Mouse (Mus musculus) forebrain, embryonic 11.5 days (tissue): ENCODE results near the gene Gm17545. TPM values are rescaled to one million over a fixed set of nuclear protein-coding genes. Genes with fewer than 3 reads are reported as not detected.

Source experiments
- ATAC-seq: fragments of 200-750 bp; cut with Nextera tagmentation; replicated peaks from 2 replicates; pipeline ENCODE4 v1.8.0; 2017; ENCODE audit warnings: moderate TSS enrichment; ENCODE audit not compliant: low FRiP score
- DNase-seq: peaks from one replicate; pipeline ENCODE4 v3.0.0-alpha.2; 2017; ENCODE audit warnings: low spot score
- H3K27ac ChIP-seq: fragments of 300-500 bp; sonication (generic); 2 replicates; pipeline ENCODE4 v1.5.1; 2014; ENCODE audit warnings: low read depth, low read length
- H3K27me3 ChIP-seq: fragments of 300-500 bp; sonication (generic); 2 replicates; pipeline ENCODE4 v1.6.1; 2014; ENCODE audit warnings: mild to moderate bottlenecking, low read length, mixed read lengths; ENCODE audit not compliant: control insufficient read depth, insufficient read depth
- H3K36me3 ChIP-seq: fragments of 300-500 bp; sonication (generic); 2 replicates; pipeline ENCODE4 v1.6.1; 2014; ENCODE audit warnings: mild to moderate bottlenecking, low read length, moderate library complexity, mixed read lengths; ENCODE audit not compliant: control insufficient read depth, insufficient read depth
- H3K4me1 ChIP-seq: fragments of 300-500 bp; sonication (generic); replicated peaks from 2 replicates; pipeline ENCODE4 v1.6.1; 2014; ENCODE audit warnings: low read length, mixed read lengths; ENCODE audit not compliant: control insufficient read depth, insufficient read depth
- H3K4me2 ChIP-seq: fragments of 300-500 bp; sonication (generic); 2 replicates; pipeline ENCODE4 v1.6.1; 2014; ENCODE audit warnings: low read depth, mild to moderate bottlenecking, low read length, moderate library complexity, mixed read lengths; ENCODE audit not compliant: severe bottlenecking
- H3K4me3 ChIP-seq: fragments of 300-500 bp; sonication (generic); 2 replicates; pipeline ENCODE4 v1.5.1; 2014; ENCODE audit warnings: low read depth, low read length
- H3K9ac ChIP-seq: fragments of 300-500 bp; sonication (generic); 2 replicates; pipeline ENCODE4 v1.6.1; 2014; ENCODE audit warnings: low read length
- H3K9me3 ChIP-seq: fragments of 300-500 bp; sonication (generic); 2 replicates; pipeline ENCODE4 v1.6.1; 2016; ENCODE audit warnings: low read length, mixed read lengths; ENCODE audit not compliant: control insufficient read depth
- WGBS: fragments of 180-500 bp; shearing (Covaris S2); extraction: QIAGEN DNeasy Blood & Tissue Kit; methylation state at CpG from one replicate; pipeline ENCODE4 v1.1.7; 2014; 5-methylcytosine and 5-hydroxymethylcytosine counted together
- polyA plus RNA-seq: library from polyadenylated mRNA; unstranded; fragments of >200 nt; fragmentation: Nextera tagmentation; extraction: Ambion mirVana; gene quantifications from 2 replicates; pipeline ENCODE4 v1.2.1, GENCODE M21; 2014

The Gm17545 gene
- polyA plus RNA-seq, 1 experiment from 2014 or later = not detected

DNA sequence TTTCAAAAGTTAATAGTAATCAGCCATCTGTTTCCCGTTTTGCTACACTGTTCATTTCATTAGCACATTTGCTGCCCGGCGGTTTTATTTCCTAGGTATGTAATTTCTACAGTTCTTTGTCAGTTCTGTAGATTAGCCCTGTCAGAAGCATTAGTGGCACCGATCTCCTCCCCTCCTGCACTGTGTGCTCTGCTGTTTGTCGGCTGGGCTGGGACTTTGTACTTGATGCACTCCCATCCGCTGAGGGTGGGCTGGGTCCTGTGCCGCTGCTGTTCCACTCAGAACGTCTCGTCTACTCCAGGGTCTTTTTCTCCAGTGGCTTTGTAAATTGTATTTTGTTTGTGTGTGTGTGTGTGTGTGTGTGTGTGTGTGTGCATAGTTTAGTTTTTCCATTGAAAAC, 34.9 kb downstream of the Gm17545 start:
- H3K4me2 ChIP-seq = no peak overlapping the region
- no peaks in the 10 kb centered on the region for H3K36me3 ChIP-seq
- DNase-seq (no peak), ATAC-seq (no peak)
- no peaks in the 10 kb centered on the region for H3K27me3 ChIP-seq
- no peak overlapping the region for H3K4me3 ChIP-seq
- H3K9ac ChIP-seq = no peak overlapping the region
- no peak overlapping the region for H3K27ac ChIP-seq
- WGBS = 62% methylated on average over 9 of the region's 9 CpGs
- no peaks in the 10 kb centered on the region for H3K9me3 ChIP-seq
- no peaks in the 10 kb centered on the region for H3K4me1 ChIP-seq

DNA sequence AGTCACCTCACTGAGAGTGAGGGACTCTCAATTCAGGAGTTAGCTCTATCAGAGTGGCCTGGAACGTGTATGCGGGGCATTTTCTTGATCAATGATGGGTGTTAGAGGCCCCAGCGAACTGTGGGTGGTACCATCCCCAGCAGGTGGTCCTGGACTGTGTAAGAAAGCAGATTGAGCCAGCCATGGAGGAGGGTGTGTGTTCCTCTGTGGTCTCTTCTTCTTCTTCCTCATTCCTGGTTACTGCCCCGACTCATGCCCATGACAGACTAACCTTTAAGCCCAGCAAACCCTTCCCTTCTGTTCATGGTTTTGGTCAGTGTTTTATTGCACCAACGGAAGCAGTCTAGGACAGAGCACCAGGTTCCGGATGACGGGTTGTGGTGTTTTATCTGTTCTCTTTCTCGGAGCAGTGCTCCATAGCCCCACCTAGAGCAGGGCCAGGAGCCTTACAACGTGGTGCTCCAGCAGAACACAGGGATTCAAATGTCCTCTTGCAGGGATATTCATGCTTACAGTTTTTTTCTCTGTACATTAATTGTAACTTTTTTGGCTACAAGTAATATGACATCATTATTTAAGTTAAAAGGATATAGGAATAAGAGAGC, 40.2 kb downstream of the Gm17545 start:
- no peaks in the 10 kb centered on the region; the same call in 1 of the 2 replicates for H3K9me3 ChIP-seq
- H3K27ac ChIP-seq = no peak overlapping the region
- 86% methylated on average over 9 of the region's 9 CpGs for WGBS
- no peaks in the 10 kb centered on the region for H3K36me3 ChIP-seq
- ATAC-seq (no peak), DNase-seq (no peak)
- no peaks in the 10 kb centered on the region for H3K27me3 ChIP-seq
- no peak overlapping the region for H3K4me2 ChIP-seq
- no peaks in the 10 kb centered on the region for H3K4me1 ChIP-seq
- H3K4me3 ChIP-seq = no peak overlapping the region
- H3K9ac ChIP-seq = no peak overlapping the region

DNA sequence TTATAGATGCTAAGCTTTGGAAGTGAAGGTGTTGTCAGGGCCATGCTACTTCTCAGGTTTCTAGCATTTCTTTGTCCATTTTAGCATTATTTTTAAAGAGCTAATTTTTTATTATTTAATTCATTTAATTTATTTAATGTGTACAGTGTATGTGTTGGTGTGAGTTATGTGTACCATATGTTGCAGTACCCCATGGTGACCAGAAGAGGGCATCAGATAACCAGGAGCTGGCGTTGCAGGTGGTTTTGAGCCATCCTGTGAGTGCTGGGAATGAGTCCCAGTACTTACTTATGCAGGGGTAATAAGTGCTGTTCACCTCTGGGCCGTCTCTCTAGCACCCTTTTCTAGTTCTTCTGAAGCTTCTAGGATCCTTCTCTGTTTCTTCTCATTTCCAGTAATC, 41.0 kb downstream of the Gm17545 start:
- Histone ChIP-seq H3K4me3 (no peak overlapping the region), H3K9ac (no peak overlapping the region), H3K4me1 (no peaks in the 10 kb centered on the region), H3K27ac (no peak overlapping the region), H3K4me2 (no peak overlapping the region), H3K36me3 (no peaks in the 10 kb centered on the region), H3K9me3 (no peaks in the 10 kb centered on the region; the same call in 1 of the 2 replicates), H3K27me3 (no peaks in the 10 kb centered on the region)
- WGBS = 78% methylated on average over 2 of the region's 2 CpGs
- DNase-seq = no peak
- ATAC-seq = no peak

DNA sequence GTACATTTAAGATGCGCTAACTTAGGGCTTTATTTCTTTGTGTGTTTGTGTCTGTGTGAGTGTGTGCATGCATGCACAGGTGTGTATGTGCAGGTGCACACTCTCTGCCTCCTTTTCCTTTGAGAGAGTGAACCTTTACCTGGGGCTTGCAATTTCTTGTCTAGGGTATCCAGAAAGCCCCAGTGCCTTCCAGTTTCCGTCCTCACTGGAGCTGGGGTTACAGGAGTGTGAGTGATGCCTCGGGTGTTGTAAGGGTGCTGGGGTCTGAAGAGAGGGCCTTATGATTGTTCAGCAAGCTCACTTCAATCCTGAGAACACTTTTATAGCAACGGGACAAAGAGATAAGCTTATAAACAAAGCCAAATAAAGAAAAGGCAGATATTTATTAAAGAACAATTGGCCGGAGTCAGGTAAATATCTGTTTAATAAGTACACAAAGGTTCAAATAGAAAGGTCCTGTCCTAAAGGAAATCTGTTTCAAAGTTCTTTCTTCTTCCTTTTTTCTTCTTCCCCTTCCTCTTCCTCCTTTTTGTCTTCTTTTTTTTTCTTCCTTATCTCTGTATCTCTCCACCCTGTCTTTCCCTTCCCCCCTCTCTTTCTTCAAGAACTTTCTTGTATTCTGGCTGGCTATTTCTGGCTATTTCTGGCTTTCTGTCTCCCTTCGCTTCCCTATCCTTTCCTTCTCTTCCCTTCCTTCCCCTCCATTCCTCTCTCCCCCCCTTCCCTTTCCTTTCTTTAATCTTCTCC, 43.1 kb downstream of the Gm17545 start:
- 85% methylated on average over 6 of the region's 6 CpGs for WGBS
- no peaks in the 10 kb centered on the region for H3K36me3 ChIP-seq
- H3K9ac ChIP-seq = no peak overlapping the region
- no peak overlapping the region for H3K4me3 ChIP-seq
- no peaks in the 10 kb centered on the region for H3K4me1 ChIP-seq
- H3K4me2 ChIP-seq = no peak overlapping the region
- H3K27ac ChIP-seq = no peak overlapping the region
- no peaks in the 10 kb centered on the region for H3K27me3 ChIP-seq
- no peak for DNase-seq
- no peaks in the 10 kb centered on the region; the same call in 1 of the 2 replicates for H3K9me3 ChIP-seq
- ATAC-seq = no peak

DNA sequence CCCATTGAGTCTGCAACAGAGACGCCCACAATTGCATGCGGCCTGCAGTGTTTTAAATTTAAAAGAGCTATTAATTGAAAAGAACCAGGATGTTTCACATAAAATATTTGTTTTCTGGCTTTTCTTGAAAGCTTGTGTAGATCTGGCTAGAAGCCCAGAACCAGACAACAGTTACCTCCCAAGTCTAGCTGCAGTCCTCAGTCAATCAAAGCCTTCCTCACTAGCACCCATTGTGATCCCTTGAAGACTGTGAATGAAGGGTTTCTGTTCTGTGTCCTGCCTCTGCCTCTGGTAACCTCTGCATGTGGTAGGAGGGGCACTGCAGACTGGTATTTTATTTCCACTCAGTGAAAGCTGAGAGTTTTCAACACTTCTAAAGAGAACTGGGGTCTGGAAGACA, 48.9 kb downstream of the Gm17545 start:
- H3K4me2 ChIP-seq = no peak overlapping the region
- no peaks in the 10 kb centered on the region for H3K27me3 ChIP-seq
- H3K4me1 ChIP-seq = no peaks in the 10 kb centered on the region
- H3K9ac ChIP-seq = no peak overlapping the region
- H3K4me3 ChIP-seq = no peak overlapping the region
- DNase-seq (no peak), ATAC-seq (no peak)
- H3K36me3 ChIP-seq = no peaks in the 10 kb centered on the region
- no peak overlapping the region for H3K27ac ChIP-seq
- no peaks in the 10 kb centered on the region for H3K9me3 ChIP-seq
- WGBS = 96% methylated on average over 2 of the region's 2 CpGs

DNA sequence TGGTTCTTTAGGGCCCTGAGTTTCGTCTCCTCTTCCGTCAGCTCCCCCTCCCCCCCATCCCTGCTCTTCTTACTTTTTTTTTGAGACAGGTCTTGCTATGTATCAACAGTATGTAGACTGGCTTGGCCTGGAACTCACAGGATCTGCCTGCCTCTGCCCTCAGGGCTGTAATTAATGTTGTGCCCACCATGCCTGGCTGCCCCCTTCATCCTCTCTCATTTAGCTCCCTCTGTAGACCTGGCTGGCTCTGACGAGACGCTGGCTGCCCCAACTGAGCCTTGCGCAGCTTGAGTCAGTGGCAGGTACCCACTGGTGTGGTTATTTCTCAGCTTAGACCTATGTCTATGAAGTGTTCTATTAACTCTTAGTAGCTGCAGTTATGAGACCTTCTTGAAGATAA, 49.5 kb downstream of the Gm17545 start:
- no peak overlapping the region for H3K9ac ChIP-seq
- H3K9me3 ChIP-seq = no peaks in the 10 kb centered on the region
- ATAC-seq (no peak), DNase-seq (no peak)
- H3K4me3 ChIP-seq = no peak overlapping the region
- H3K27ac ChIP-seq = no peak overlapping the region
- H3K4me2 ChIP-seq = no peak overlapping the region
- no peaks in the 10 kb centered on the region for H3K4me1 ChIP-seq
- H3K36me3 ChIP-seq = no peaks in the 10 kb centered on the region
- H3K27me3 ChIP-seq = no peaks in the 10 kb centered on the region
- 76% methylated on average over 5 of the region's 5 CpGs for WGBS

DNA sequence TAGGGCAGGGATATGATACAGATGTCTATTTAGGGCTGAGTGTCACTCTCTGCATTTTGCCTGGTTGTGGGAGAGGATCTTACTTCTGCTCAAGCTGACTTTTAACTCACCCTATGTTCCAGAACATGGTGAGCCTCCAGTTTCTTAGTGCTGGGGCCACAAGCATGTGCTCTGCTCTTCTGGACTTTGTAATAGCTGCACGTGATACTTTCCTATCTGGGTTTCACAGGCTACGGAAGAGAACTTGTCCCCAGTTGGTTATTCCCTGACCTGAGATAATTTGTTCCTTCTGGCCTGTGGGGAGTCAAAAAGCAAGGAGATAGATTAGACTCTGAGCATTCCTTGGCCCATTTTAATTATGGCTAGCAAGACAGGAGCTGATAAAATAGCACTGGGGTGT, 51.5 kb downstream of the Gm17545 start:
- 85% methylated on average over 2 of the region's 2 CpGs for WGBS
- Histone ChIP-seq H3K36me3 (no peaks in the 10 kb centered on the region), H3K27me3 (no peaks in the 10 kb centered on the region), H3K4me2 (no peak overlapping the region), H3K9me3 (no peaks in the 10 kb centered on the region), H3K4me1 (no peaks in the 10 kb centered on the region), H3K9ac (no peak overlapping the region), H3K27ac (no peak overlapping the region), H3K4me3 (no peak overlapping the region)
- ATAC-seq = no peak
- no peak for DNase-seq
